Mouse (Mus musculus) kidney, embryonic 16.5 days (tissue): ENCODE data around the gene Neurl3. TPM values are rescaled to one million over a fixed set of nuclear protein-coding genes. Genes with fewer than 3 reads are reported as not detected.

Source experiments
- ATAC-seq: fragments of 200-750 bp; cut with Nextera tagmentation; 2 replicates; pipeline ENCODE4 v1.8.0; 2017; ENCODE audit warnings: moderate TSS enrichment; ENCODE audit not compliant: low FRiP score, low TSS enrichment
- H3K27ac ChIP-seq: fragments of 300-500 bp; sonication (generic); 2 replicates; pipeline ENCODE4 v1.5.1; 2014; ENCODE audit warnings: low read length
- H3K27me3 ChIP-seq: fragments of 300-500 bp; sonication (generic); 2 replicates; pipeline ENCODE4 v1.6.1; 2014; ENCODE audit warnings: low read length, control low read depth, mixed read lengths; ENCODE audit not compliant: insufficient read depth
- H3K36me3 ChIP-seq: fragments of 300-500 bp; sonication (generic); 2 replicates; pipeline ENCODE4 v1.6.1; 2014; ENCODE audit warnings: low read length, control low read depth, mixed read lengths; ENCODE audit not compliant: insufficient read depth
- H3K4me1 ChIP-seq: fragments of 300-500 bp; sonication (generic); 2 replicates; pipeline ENCODE4 v1.6.1; 2014; ENCODE audit warnings: low read length, control low read depth, mixed read lengths; ENCODE audit not compliant: insufficient read depth
- H3K4me2 ChIP-seq: fragments of 300-500 bp; sonication (generic); replicated peaks from 2 replicates; pipeline ENCODE4 v1.6.1; 2014; ENCODE audit warnings: low read depth, low read length
- H3K4me3 ChIP-seq: fragments of 300-500 bp; sonication (generic); 2 replicates; pipeline ENCODE4 v1.5.1; 2014; ENCODE audit warnings: mild to moderate bottlenecking, low read length
- H3K9ac ChIP-seq: fragments of 300-500 bp; sonication (generic); replicated peaks from 2 replicates; pipeline ENCODE4 v1.6.1; 2014; ENCODE audit warnings: low read length
- H3K9me3 ChIP-seq: fragments of 300-500 bp; sonication (generic); 2 replicates; pipeline ENCODE4 v1.6.1; 2016; ENCODE audit warnings: low read length, control low read depth
- WGBS: fragments of 180-500 bp; shearing (Covaris S2); extraction: QIAGEN DNeasy Blood & Tissue Kit; methylation state at CpG from one replicate; pipeline ENCODE4 v1.1.7; 2014; 5-methylcytosine and 5-hydroxymethylcytosine counted together
- polyA plus RNA-seq: library from polyadenylated mRNA; unstranded; fragments of >200 nt; fragmentation: Nextera tagmentation; extraction: Ambion mirVana; gene quantifications from 2 replicates; pipeline ENCODE4 v1.2.1, GENCODE M21; 2015

The Neurl3 gene
- 18.4 TPM in 2 replicates for polyA plus RNA-seq

DNA sequence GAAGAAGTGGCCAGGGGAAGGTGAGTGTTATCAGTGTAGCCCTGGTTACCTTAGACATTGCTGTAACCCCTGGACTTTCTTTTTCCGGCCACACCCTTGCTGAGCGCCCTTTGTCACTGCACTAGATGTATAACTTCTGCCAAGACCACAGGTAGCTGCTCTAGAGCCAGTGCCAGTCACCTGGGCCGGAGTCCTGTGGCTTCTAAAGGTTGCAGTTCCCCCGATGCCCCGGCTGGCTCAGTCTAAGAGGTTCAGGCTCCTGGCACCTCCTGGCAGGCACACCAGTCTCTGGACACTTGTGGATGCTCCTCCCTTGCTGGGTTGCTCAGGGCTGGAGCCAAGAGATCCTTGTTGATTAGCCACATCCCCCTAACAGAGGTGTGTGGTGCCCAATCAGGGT, at the start of gene Neurl3:
Gene Neurl3 (minus strand): TSS at position 225 of the 400 bp plus-strand sequence.
- Histone ChIP-seq H3K4me2 (peak within 1 kb of the TSS; percentile 52), H3K4me3 (peak within 1 kb of the TSS; percentile 39), H3K4me1 (peaks cover 58% of the 10 kb centered on the region), H3K9ac (peak within 1 kb of the TSS; percentile 57), H3K27me3 (no peaks in the 10 kb centered on the region), H3K36me3 (no peaks in the 10 kb centered on the region), H3K9me3 (no peaks in the 10 kb centered on the region), H3K27ac (peak within 1 kb of the TSS; percentile 96)
- ATAC-seq: no peak
- WGBS: 86% methylated on average over 5 of the region's 5 CpGs

DNA sequence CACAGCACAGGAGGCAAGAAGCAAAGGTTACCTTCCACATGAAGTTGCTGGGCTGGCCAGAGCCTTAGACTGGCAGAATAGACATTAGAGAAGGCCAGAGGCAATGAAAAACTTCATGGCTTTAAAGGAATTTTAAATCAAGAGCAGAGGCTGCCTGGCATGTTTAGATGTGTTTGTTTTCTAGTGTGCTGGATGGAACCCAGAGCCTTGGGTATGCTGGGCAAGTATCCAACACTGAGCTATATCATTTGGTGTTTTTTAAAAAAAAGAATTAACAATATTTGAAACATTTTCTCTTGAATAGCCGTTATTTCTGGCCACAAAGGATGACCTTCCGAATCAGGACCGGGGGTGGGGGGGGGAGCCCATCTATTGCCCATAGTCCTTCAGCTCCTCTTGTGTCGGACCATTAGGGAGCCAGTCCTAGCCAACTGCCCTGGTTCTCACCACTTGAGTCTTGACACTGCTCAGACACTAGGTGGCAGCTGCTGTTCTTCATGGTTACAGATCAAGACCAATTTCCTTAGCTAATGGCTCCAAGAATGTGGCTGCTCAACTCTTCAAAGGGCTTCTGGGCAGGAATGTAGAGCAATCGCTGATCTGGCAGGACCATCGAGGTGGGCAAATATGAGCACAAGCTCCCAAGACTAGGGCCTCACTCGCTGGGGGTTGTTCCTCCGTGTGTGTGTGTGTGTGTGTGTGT, 49.4 kb upstream of the Neurl3 start:
- no peak; the same call in 1 of the 2 replicates for ATAC-seq
- 39% methylated on average over 8 of the region's 8 CpGs for WGBS
- no peak overlapping the region for H3K9ac ChIP-seq
- H3K27ac ChIP-seq: no peak overlapping the region
- H3K4me1 ChIP-seq: peaks cover 8% of the 10 kb centered on the region; the same call in 1 of the 2 replicates
- H3K4me2 ChIP-seq: no peak overlapping the region
- no peaks in the 10 kb centered on the region for H3K9me3 ChIP-seq
- H3K4me3 ChIP-seq: no peak overlapping the region
- H3K36me3 ChIP-seq: peaks cover 7% of the 10 kb centered on the region; the same call in 1 of the 2 replicates
- H3K27me3 ChIP-seq: no peaks in the 10 kb centered on the region

DNA sequence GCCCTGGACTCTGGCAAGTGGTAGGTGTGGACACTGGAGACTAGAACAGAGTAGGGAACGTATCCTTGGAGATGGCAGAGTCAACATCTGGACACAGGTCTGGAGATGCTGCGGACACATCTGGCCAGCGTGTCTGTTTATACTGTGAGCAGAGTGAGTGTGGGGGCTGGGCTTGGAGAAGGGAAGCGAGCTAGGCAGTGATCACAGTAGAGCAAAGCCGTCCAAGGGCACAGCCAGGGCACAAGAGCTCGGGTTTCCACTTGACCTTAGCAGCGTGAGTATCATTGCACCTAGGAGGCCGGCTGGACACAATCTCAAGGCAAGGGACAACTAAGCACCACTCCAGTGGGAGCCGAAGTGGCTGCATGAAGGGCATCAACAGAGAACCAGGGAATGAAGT, 48.6 kb upstream of the Neurl3 start:
- 26% methylated on average over 9 of the region's 9 CpGs for WGBS
- Histone ChIP-seq H3K27ac (no peak overlapping the region), H3K9me3 (no peaks in the 10 kb centered on the region), H3K4me2 (no peak overlapping the region), H3K36me3 (peaks cover 8% of the 10 kb centered on the region), H3K9ac (no peak overlapping the region), H3K4me3 (no peak overlapping the region), H3K4me1 (peaks cover 8% of the 10 kb centered on the region; the same call in 1 of the 2 replicates), H3K27me3 (no peaks in the 10 kb centered on the region)
- ATAC-seq: peak; percentile 47

DNA sequence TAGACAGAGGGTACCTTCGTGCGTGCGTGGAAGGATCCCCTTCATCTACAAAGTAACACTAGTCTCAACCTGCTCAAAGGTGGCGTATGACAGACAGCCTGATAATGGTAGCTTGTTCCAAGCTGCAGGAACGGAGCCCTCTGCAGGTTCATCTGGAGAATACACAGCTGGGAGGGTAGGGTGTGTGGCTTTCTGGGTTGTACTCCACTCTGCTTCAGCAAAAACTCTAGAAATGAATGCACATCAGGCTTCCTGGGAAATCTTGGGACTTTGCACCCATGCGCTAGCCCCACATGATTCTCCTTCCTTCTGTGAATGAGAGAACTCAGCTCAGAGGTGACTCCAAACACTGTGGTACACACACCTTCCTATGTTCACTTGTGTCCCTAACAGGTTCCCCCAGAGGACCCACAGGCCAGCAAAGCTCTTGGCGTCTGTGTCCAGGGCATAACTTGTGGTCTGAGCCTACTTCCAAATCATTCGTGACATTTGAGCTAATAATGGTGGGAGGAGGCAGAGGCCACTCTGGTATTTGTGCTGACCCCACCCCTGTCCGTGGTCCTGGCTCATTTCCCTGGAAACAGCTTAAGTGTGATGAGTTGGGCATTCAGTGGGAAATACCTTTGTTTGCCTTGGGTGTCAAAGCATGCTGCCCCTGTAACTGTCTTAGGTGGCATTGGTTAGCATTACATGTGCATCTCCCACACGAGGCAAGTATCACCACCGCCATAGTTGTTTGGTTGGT, 47.5 kb upstream of the Neurl3 start:
- no peak; the same call in 1 of the 2 replicates for ATAC-seq
- peaks cover 8% of the 10 kb centered on the region for H3K36me3 ChIP-seq
- H3K4me3 ChIP-seq: no peak overlapping the region
- H3K4me1 ChIP-seq: peaks cover 8% of the 10 kb centered on the region; the same call in 1 of the 2 replicates
- H3K9me3 ChIP-seq: no peaks in the 10 kb centered on the region
- no peak overlapping the region for H3K9ac ChIP-seq
- H3K4me2 ChIP-seq: no peak overlapping the region
- 62% methylated on average over 11 of the region's 11 CpGs for WGBS
- H3K27ac ChIP-seq: no peak overlapping the region
- H3K27me3 ChIP-seq: no peaks in the 10 kb centered on the region

DNA sequence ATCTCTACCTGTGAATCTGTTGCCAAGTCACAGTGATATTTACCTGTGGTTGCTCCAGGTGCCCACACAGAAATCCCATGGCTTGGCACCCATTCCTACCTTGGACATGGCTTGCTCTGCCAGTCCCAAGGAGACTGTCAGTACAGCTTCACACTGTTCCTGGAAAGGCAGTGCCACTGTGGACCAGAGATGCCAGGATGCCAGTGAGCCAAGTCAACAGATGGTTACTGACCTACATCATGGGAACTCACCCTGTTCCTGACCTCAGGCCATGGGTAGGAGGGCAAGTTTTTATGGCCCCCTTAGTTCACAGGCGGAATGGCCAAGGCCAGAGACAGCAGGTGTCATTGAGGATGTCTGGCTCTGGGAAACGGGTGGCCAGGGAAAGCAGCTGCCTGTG, 46.7 kb upstream of the Neurl3 start:
- no peak for ATAC-seq
- Histone ChIP-seq H3K4me3 (no peak overlapping the region), H3K27ac (no peak overlapping the region), H3K36me3 (peaks cover 8% of the 10 kb centered on the region), H3K27me3 (no peaks in the 10 kb centered on the region), H3K9ac (no peak overlapping the region), H3K9me3 (no peaks in the 10 kb centered on the region), H3K4me2 (no peak overlapping the region), H3K4me1 (peaks cover 8% of the 10 kb centered on the region; the same call in 1 of the 2 replicates)
- WGBS: 67% methylated on average over 2 of the region's 2 CpGs

DNA sequence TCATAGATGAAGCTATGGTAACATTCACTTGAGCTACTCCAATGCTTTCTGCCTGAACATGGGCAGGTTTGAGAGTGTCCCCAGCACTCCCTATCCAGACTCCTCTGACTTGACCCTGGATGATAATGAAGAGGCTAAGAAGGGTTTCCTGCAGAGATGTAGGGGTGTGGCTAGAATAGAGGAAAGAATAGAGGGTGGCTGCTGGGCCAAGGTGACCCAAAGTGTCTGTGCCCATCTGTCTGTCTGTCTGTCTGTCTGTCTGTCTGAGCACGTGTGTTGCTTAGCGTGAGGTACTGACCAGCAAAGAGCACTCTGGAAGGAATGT, 41.3 kb upstream of the Neurl3 start:
- Histone ChIP-seq H3K9ac (no peak overlapping the region), H3K4me2 (no peak overlapping the region), H3K9me3 (no peaks in the 10 kb centered on the region), H3K4me3 (no peak overlapping the region), H3K27ac (no peak overlapping the region), H3K27me3 (no peaks in the 10 kb centered on the region), H3K4me1 (no peaks in the 10 kb centered on the region), H3K36me3 (peaks cover 7% of the 10 kb centered on the region)
- ATAC-seq: no peak
- WGBS: 91% methylated on average over 2 of the region's 2 CpGs

DNA sequence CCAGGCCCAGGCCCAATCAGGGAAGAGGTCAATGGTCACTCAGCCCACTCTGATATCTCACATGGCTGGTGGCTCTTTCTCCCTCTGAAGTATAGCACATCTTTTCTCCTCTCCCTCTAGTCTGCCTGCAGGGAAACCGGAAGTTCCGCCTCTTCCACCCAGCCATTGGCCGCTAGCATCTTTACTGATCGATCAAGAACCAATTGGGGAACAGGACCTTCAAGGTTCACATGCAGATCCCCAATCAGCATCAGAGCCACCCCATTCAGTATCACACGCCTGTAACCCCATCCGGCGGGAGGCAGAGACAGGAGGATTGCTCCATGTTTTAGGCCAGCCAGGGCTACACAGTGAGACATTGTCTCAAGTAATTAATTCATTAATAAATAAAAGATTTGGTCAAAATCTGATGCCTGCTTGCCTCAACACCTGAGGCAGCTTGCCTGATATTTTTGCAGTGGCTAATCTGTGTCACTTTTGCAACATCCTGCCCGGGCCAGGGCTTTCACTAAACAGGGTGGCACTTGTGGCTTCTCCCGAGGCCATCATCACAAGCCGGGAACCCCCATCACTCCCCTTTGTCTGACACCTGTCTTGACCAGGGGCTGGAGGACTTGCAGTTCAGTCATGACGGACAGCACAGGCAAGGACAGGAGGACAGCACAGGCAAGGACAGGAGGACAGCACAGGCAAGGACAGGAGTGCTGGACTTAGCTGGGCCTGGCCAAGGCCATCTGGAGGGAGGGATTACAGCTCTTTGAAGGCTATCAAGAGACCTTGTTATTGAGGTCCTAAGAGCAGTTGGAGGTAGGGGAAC, 40.7 kb upstream of the Neurl3 start:
- H3K9me3 ChIP-seq: no peaks in the 10 kb centered on the region
- WGBS: 94% methylated on average over 11 of the region's 11 CpGs

DNA sequence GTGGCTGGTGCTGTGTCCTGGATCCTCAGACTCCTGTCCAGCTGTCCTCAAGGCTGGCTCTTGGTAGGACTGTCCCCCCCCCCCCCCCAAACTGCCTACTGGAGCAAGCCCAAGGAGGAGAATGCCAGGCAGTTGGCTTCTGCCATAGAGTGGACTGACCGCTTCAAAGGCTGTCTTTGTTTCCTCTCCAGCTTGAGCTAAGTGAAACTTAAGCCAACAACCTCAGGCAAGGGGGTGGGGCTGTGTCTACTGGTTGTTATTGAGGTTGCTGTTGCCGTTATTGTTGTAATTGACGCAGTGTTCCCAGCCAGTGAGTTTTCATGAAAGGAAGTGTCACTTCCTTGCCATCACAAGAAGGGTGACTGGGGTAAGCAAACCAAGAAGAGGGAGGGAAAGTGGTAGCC, 35.0 kb upstream of the Neurl3 start:
- H3K4me2 ChIP-seq: 0 out of 2 replicates have a peak overlapping the region, but pooled peaks have one; percentile 6
- no peak overlapping the region for H3K27ac ChIP-seq
- no peak for ATAC-seq
- no peaks in the 10 kb centered on the region for H3K36me3 ChIP-seq
- no peak overlapping the region for H3K9ac ChIP-seq
- no peaks in the 10 kb centered on the region for H3K9me3 ChIP-seq
- H3K4me3 ChIP-seq: no peak overlapping the region
- H3K4me1 ChIP-seq: peaks cover 17% of the 10 kb centered on the region
- WGBS: 18% methylated on average over 3 of the region's 3 CpGs
- no peaks in the 10 kb centered on the region; the same call in 1 of the 2 replicates for H3K27me3 ChIP-seq

More for the DNA sequence above, 40.7 kb upstream of the Neurl3 start:
- Histone ChIP-seq H3K4me1 (no peaks in the 10 kb centered on the region), H3K27me3 (no peaks in the 10 kb centered on the region), H3K4me3 (no peak overlapping the region), H3K9ac (no peak overlapping the region), H3K27ac (no peak overlapping the region), H3K36me3 (peaks cover 3% of the 10 kb centered on the region), H3K4me2 (no peak overlapping the region)
- no peak for ATAC-seq

DNA sequence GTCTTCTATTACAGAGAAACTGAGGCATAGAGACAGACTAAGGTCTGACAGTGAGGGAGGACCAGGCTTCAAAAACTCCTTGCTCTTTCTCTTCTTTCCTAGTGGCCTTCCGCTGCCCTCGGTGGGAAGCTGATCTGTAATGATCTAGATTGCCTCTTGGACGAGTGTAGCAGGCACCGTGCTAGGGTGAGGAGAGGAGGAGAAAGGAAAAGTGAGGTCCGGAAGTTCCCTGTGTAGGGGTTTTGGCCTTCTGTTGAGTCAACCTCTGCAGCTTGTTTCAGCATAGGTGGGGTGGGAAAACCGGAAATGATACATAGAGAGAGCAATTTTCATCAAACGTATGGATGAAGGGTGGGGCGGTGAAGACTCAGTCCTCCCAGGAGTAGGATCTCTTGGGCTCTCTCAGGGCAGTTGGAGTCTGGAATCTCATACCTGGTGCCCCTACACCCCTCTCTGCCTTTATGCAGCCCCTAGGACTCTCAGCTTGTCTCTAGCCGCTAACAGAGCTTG, 34.5 kb upstream of the Neurl3 start:
- Histone ChIP-seq H3K4me1 (peaks cover 17% of the 10 kb centered on the region), H3K27me3 (no peaks in the 10 kb centered on the region; the same call in 1 of the 2 replicates), H3K4me3 (peak overlapping the region; percentile 69), H3K36me3 (no peaks in the 10 kb centered on the region), H3K4me2 (peak overlapping the region; percentile 87), H3K9me3 (no peaks in the 10 kb centered on the region), H3K27ac (no peak overlapping the region), H3K9ac (0 out of 2 replicates have a peak overlapping the region, but pooled peaks have one; percentile 74)
- ATAC-seq: no peak
- WGBS: 55% methylated on average over 9 of the region's 9 CpGs
